Mouse (Mus musculus) layer of hippocampus, adult 6 months (tissue): Measurements from ENCODE around the gene Lipo3. TPM values are rescaled to one million over a fixed set of nuclear protein-coding genes. Genes with fewer than 3 reads are reported as not detected.

Experiments
- long read RNA-seq, 2 experiments: library from polyadenylated mRNA; unstranded; transcript quantifications; one replicate each; pipeline ENCODE4 v2.0.0; 2019 to 2020
- microRNA-seq: library from miRNA; unstranded; fragments of <30 nt; microRNA quantifications from one replicate; pipeline ENCODE4 v1.2.0, GENCODE M21; 2020
- polyA plus RNA-seq: library from polyadenylated mRNA; unstranded; fragments of <200 nt; fragmentation: Nextera tagmentation; gene quantifications from 2 replicates; pipeline ENCODE4 v1.2.3, GENCODE M21; 2021

The Lipo3 gene
- polyA plus RNA-seq: 5.6 and 6.0 TPM in 2 replicates
- long read RNA-seq, experiment 1, partial matches to known transcripts: 1 of 15 reads
- long read RNA-seq, experiment 1, other reads (novel, unspliced or antisense): 10 of 15 reads
- long read RNA-seq, experiment 2, transcript Lipo3-202 (11 exons, 2,839 nt): major isoform, 10 of 38 reads
- long read RNA-seq, experiment 2, partial matches to known transcripts: 0 of 38 reads
- long read RNA-seq, experiment 2, other reads (novel, unspliced or antisense): 28 of 38 reads

DNA sequence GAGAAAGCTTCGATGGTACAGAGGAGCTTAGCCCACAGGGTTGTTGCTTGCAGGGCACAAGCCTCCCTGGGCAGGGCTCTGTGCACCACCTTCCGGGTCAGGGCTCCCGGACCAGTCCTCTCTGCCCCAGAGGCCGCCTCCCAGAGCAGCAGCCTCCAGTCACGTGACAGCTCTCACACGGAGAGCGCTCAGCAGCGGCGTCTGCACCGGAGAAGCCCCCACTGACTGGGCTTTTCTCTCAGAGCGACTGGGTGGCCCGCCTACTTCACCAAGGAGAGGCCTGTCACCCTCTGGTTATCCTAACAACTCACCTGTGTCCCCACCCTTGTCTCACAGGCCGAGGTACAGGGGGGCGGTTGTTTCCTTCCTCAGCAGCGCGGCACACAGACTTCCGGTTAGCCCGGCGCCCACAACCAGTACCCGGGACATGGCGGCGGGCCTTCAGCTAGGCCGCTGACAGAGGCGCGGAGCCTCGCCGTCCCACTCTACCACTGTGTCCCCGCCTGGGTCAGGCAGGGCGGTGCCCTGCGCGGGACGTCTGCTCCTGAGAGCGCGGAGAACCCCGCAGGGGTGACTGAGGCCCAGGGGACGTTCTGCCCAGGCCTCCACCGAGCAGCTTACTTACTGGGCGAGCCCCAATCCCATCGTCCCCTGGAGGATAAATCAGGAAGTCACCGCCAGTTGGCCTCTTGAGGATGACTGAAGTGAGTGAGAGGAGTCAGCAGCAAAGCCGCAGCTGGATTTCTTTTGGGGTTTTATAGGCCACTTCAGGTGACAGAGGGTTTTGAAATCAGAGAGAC lies at the start of gene Lipo3:
Gene Lipo3, minus strand, starts transcription at position 665 of the 800 bp plus-strand sequence.

GRCm38 (mm10) chr19:33787359-33787758 lies 25.6 kb upstream of the Lipo3 start, which contains the start of gene Lipo1:
Lipo1 (minus strand) TSS chr19:33787459.

DNA sequence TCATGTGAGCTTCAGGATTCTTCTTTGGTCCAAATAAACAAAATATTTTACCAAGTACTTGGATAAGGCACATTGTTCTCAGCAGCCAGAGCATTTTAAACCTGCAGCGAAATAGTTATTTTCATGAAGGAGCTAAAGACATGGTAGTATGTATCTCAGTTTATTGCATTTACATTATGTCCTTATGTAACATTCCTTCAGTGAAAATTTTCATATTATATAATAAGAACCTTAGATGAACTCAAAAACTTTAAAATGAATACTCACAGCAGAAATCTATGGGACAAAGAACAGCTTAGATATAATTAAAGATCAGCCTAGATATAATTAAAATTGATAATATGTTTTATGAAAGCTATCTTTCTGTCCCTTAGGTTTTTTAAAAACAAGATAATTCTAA lies 10.5 kb downstream of the Lipo3 start, which contains the start of gene Lipo2:
Gene Lipo2, minus strand, starts transcription at position 101 of the 400 bp plus-strand sequence.

DNA sequence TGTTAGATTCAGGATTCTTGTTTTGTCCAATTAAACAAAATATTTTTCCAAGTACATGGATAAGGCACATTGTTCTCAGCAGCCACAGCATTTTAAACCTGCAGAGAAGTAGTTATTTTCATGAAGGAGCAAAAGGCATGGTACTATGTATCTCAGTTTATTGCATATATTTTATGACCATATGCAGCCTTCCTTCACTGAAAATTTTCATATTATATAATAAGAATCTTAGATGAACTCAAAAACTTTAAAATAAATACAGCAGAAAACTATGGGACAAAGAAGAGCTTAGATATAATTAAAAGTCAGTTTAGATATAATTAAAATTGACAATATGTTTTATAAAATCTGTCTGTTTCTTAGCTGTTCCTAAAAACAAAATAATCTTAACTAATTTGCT lies 136.6 kb downstream of the Lipo3 start, which contains the start of gene Gm8978:
Gene Gm8978, minus strand, starts transcription at position 101 of the 400 bp plus-strand sequence.

GRCm38 (mm10) chr19:33517680-33518079 lies 244.1 kb downstream of the Lipo3 start, which contains the start of gene Lipo4:
Lipo4 (minus strand) TSS chr19:33517780.

Small RNA genes lying within 50 kb of the gene (microRNA-seq; reads per million reads assigned to microRNA genes)
- gene Gm27440: not detected

Other genes with a start within 250 kb of the Lipo3 start
- gene Lipo4, start 244.2 kb downstream of the Lipo3 start, polyA plus RNA-seq: not detected in 2 replicates
- gene Gm8978, start 136.7 kb downstream of the Lipo3 start, polyA plus RNA-seq: not detected in 2 replicates
- gene Lipo2, start 10.6 kb downstream of the Lipo3 start, polyA plus RNA-seq: 0.11 and 0.29 TPM in 2 replicates
- gene Lipo1, start 25.5 kb upstream of the Lipo3 start, polyA plus RNA-seq: not detected in 2 replicates
- gene Lipf, start 199.2 kb upstream of the Lipo3 start, polyA plus RNA-seq: not detected in 2 replicates
- gene Lipk, start 246.3 kb upstream of the Lipo3 start, polyA plus RNA-seq: not detected in 2 replicates